Mouse (Mus musculus) midbrain, postnatal 0 days (tissue): Measurements from ENCODE around the gene Gm960. TPM values are rescaled to one million over a fixed set of nuclear protein-coding genes. Genes with fewer than 3 reads are reported as not detected.

Experiments
- ATAC-seq: fragments of 200-750 bp; cut with Nextera tagmentation; 2 replicates; pipeline ENCODE4 v1.8.0; 2017; ENCODE audit warnings: moderate number of reproducible peaks, mild to moderate bottlenecking, moderate TSS enrichment, moderate library complexity; ENCODE audit not compliant: low FRiP score
- DNase-seq: peaks from one replicate; pipeline ENCODE4 v3.0.0-alpha.2; 2015; ENCODE audit warnings: low spot score
- H3K27ac ChIP-seq: fragments of 300-500 bp; sonication (generic); 2 replicates; pipeline ENCODE4 v1.5.1; 2014; ENCODE audit warnings: low read depth, mild to moderate bottlenecking, low read length, mixed read lengths
- H3K27me3 ChIP-seq: fragments of 300-500 bp; sonication (generic); 2 replicates; pipeline ENCODE4 v1.6.1; 2014; ENCODE audit warnings: low read length, control low read depth, mixed read lengths; ENCODE audit not compliant: insufficient read depth
- H3K36me3 ChIP-seq: fragments of 300-500 bp; sonication (generic); 2 replicates; pipeline ENCODE4 v1.6.1; 2014; ENCODE audit warnings: low read length, control low read depth, mixed read lengths; ENCODE audit not compliant: insufficient read depth
- H3K4me1 ChIP-seq: fragments of 300-500 bp; sonication (generic); 2 replicates; pipeline ENCODE4 v1.6.1; 2014; ENCODE audit warnings: mild to moderate bottlenecking, control low read depth, antibody characterized with exemption, low read length, mixed read lengths; ENCODE audit not compliant: insufficient read depth
- H3K4me2 ChIP-seq: fragments of 300-500 bp; sonication (generic); 2 replicates; pipeline ENCODE4 v1.6.1; 2014; ENCODE audit warnings: low read depth, mild to moderate bottlenecking, low read length, mixed read lengths; ENCODE audit not compliant: poor library complexity, severe bottlenecking
- H3K4me3 ChIP-seq: fragments of 300-500 bp; sonication (generic); 2 replicates; pipeline ENCODE4 v1.5.1; 2014; ENCODE audit warnings: low read depth, mild to moderate bottlenecking, low read length, moderate library complexity
- H3K9ac ChIP-seq: fragments of 300-500 bp; sonication (generic); replicated peaks from 2 replicates; pipeline ENCODE4 v1.6.1; 2014; ENCODE audit warnings: mild to moderate bottlenecking, low read length, moderate library complexity, mixed read lengths; ENCODE audit not compliant: poor library complexity, severe bottlenecking
- H3K9me3 ChIP-seq: fragments of 300-500 bp; sonication (generic); 2 replicates; pipeline ENCODE4 v1.6.1; 2016; ENCODE audit warnings: low read length, control low read depth
- CTCF ChIP-seq: IDR thresholded peaks from 2 replicates; pipeline ENCODE4 v1.5.1; 2016; ENCODE audit warnings: antibody characterized with exemption, mild to moderate bottlenecking
- WGBS: fragments of 180-500 bp; shearing (Covaris S2); extraction: QIAGEN DNeasy Blood & Tissue Kit; methylation state at CpG from one replicate; pipeline ENCODE4 v1.1.7; 2014; 5-methylcytosine and 5-hydroxymethylcytosine counted together
- polyA plus RNA-seq: library from polyadenylated mRNA; unstranded; fragments of >200 nt; fragmentation: Nextera tagmentation; extraction: Ambion mirVana; gene quantifications from 2 replicates; pipeline ENCODE4 v1.2.1, GENCODE M21; 2015
- total RNA-seq: library from RNA; depleted of rRNA; stranded (reverse); fragments of >200 nt; gene quantifications from 2 replicates; pipeline ENCODE4 v1.2.3, GENCODE M21; 2014

Gene Gm960
- total and polyA plus RNA-seq, 2 experiments from 2014 or later = 0.99 to 5.9 TPM

GRCm38 (mm10) chr19:4711098-4711600 lies 12.7 kb upstream of the Gm960 start, which contains the start of gene Sptbn2:
Gene Sptbn2 (plus strand): TSS chr19:4711167.
- H3K4me3 ChIP-seq = peak within 1 kb of the TSS; percentile 79
- DNase-seq (peak; percentile 71), ATAC-seq (peak; percentile 54; the same call in 1 of the 2 replicates)
- H3K27ac ChIP-seq = peak within 1 kb of the TSS; percentile 98
- H3K9me3 ChIP-seq = no peaks in the 10 kb centered on the region
- peaks cover 5% of the 10 kb centered on the region; the same call in 1 of the 2 replicates for H3K4me1 ChIP-seq
- H3K4me2 ChIP-seq = peak within 1 kb of the TSS; percentile 76
- no peak for TF ChIP-seq CTCF
- no peaks in the 10 kb centered on the region for H3K36me3 ChIP-seq
- 9% methylated on average over 13 of the region's 13 CpGs for WGBS
- peak within 1 kb of the TSS; percentile 94 for H3K9ac ChIP-seq
- no peaks in the 10 kb centered on the region for H3K27me3 ChIP-seq

GRCm38 (mm10) chr19:4708765-4709164 lies 10.3 kb upstream of the Gm960 start:
- no peaks in the 10 kb centered on the region for H3K36me3 ChIP-seq
- H3K9ac ChIP-seq = no peak overlapping the region
- H3K27ac ChIP-seq = no peak overlapping the region
- WGBS = 78% methylated on average over 10 of the region's 10 CpGs
- no peaks in the 10 kb centered on the region for H3K27me3 ChIP-seq
- no peak overlapping the region for H3K4me2 ChIP-seq
- TF ChIP-seq CTCF = no peak
- no peaks in the 10 kb centered on the region for H3K9me3 ChIP-seq
- no peak overlapping the region for H3K4me3 ChIP-seq
- no peak for ATAC-seq
- no peak for DNase-seq
- peaks cover 2% of the 10 kb centered on the region; the same call in 1 of the 2 replicates for H3K4me1 ChIP-seq

DNA sequence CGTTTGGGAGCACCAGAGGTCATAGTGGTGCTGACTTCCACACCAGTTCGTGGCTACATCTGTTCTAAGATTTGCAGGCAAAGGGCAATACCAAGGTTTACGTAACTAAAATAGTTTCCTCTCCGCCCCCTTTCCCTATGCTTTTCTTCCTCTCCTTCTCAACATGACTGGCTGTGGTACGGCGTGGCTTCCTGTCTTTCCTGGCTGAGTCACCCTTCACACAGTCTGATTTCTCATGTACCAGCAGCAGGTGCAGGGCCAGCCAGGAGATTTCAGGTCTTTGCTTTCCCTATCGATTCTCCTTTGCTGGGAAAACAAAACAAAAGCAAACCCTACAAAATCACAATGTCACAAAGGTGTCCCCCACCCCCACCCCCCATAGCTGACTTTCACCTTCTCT lies 2.8 kb upstream of the Gm960 start:
- Histone ChIP-seq H3K36me3 (no peaks in the 10 kb centered on the region), H3K4me3 (no peak overlapping the region), H3K27me3 (no peaks in the 10 kb centered on the region), H3K4me2 (no peak overlapping the region), H3K9me3 (no peaks in the 10 kb centered on the region), H3K4me1 (0 out of 2 replicates have a peak, but pooled peaks cover 3% of the 10 kb centered on the region), H3K9ac (no peak overlapping the region), H3K27ac (no peak overlapping the region)
- 72% methylated on average over 7 of the region's 7 CpGs for WGBS
- ATAC-seq (no peak), DNase-seq (no peak)
- no peak for TF ChIP-seq CTCF

- no peak for TF ChIP-seq CTCF
- no peak overlapping the region for H3K4me2 ChIP-seq
- 79% methylated on average over 8 of the region's 8 CpGs for WGBS
These were observed 2.2 kb upstream of the Gm960 start for GRCm38 (mm10) chr19:4700656-4701055.

DNA sequence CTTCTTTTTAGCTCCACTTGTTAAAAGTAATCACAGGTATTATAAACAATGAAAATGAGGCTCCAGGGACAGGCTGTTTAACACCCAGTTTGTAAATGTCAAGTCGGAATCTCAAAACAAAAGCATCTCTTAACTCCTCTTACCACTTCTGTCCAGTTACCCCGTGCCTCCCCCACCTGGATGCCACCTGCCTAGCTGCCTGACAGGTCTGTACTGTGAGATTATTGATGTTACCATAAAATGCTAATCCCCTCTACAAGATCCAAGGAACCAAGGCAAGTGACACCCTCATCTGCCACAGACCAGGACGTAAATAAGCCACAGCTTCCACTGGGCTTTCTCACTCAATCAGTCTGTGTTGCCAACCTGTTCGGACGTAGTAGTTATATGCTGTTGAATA lies 1.4 kb upstream of the Gm960 start:
- DNase-seq = no peak

More at GRCm38 (mm10) chr19:4700656-4701055, 2.2 kb upstream of the Gm960 start:
- no peak overlapping the region for H3K9ac ChIP-seq
- H3K4me1 ChIP-seq = 0 out of 2 replicates have a peak, but pooled peaks cover 3% of the 10 kb centered on the region
- H3K4me3 ChIP-seq = no peak overlapping the region
- no peaks in the 10 kb centered on the region for H3K36me3 ChIP-seq
- DNase-seq (no peak), ATAC-seq (no peak)
- no peak overlapping the region for H3K27ac ChIP-seq
- no peaks in the 10 kb centered on the region for H3K9me3 ChIP-seq
- no peaks in the 10 kb centered on the region for H3K27me3 ChIP-seq

DNA sequence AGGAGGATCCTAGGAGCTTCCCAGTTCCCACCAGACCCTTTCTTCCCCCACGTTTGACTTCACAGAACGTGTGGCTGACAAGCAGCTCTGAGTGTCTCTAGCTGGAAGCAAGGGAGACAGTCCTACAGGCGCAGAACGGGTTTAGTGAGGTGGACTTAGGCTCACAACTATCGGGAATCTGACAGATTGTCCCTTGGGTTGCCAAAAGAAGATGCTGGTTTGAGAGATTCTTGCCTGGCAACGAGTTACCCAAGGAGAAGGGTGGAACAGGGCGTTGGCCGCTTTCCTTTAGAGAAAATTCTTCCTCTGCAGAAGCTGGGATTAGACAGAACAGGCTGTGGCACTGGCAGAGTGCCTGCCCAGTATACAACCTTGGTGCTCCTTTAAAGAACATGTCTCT lies 388 bp upstream of the Gm960 start:
- peak overlapping the region; percentile 53 for H3K4me3 ChIP-seq
- 29% methylated on average over 8 of the region's 8 CpGs for WGBS
- no peak for DNase-seq
- H3K27ac ChIP-seq = 0 out of 2 replicates have a peak overlapping the region, but pooled peaks have one; percentile 8
- peak overlapping the region; percentile 57 for H3K4me2 ChIP-seq
- no peak for TF ChIP-seq CTCF
- H3K9me3 ChIP-seq = no peaks in the 10 kb centered on the region
- no peaks in the 10 kb centered on the region for H3K27me3 ChIP-seq
- peak overlapping the region; percentile 63; the same call in 1 of the 2 replicates for H3K9ac ChIP-seq
- no peak for ATAC-seq
- no peaks in the 10 kb centered on the region for H3K36me3 ChIP-seq
- H3K4me1 ChIP-seq = 0 out of 2 replicates have a peak, but pooled peaks cover 3% of the 10 kb centered on the region

More for the DNA sequence above, 1.4 kb upstream of the Gm960 start:
- no peak for ATAC-seq
- Histone ChIP-seq H3K4me1 (0 out of 2 replicates have a peak, but pooled peaks cover 3% of the 10 kb centered on the region), H3K4me3 (no peak overlapping the region), H3K4me2 (no peak overlapping the region), H3K9me3 (no peaks in the 10 kb centered on the region), H3K27me3 (no peaks in the 10 kb centered on the region), H3K9ac (no peak overlapping the region), H3K36me3 (no peaks in the 10 kb centered on the region), H3K27ac (no peak overlapping the region)
- TF ChIP-seq CTCF = no peak
- 78% methylated on average over 5 of the region's 5 CpGs for WGBS
